Mouse (Mus musculus): ENCODE measurements around the gene Kcnma1. TPM values are rescaled to one million over a fixed set of nuclear protein-coding genes. Genes with fewer than 3 reads are reported as not detected.

Gene Kcnma1
- polyA plus RNA-seq, 1 experiment from 2014 or later = 2.1 TPM

DNA sequence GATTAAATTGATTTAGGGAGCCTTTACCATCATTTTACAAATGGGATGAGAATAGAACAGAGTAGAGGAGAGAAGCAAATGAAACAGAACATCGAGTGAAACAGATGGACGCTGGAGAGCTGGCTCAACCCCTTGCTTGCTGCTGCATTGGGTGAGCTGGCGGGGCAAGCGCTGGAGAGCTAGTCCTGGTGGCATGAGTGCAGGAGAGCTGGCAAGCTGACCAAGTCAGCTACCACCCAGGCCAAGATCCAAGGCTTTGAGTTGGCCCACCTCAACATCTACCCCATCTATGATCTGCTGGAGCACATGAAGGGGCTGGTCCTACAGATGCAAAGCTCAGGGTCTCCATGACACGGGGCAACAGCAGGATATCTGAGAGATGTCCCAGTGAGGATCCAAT lies 301.4 kb downstream of the Kcnma1 start:
- 86% methylated on average over 5 of the region's 5 CpGs for WGBS
- no peak for DNase-seq (ENCODE audit: low spot score)
- no peaks in the 10 kb centered on the region for H3K9me3 ChIP-seq (replicated peaks; ENCODE audit: low read length)
- H3K4me2 ChIP-seq (ENCODE audit: low read length) = no peak overlapping the region
- no peak overlapping the region for H3K4me3 ChIP-seq (replicated peaks; ENCODE audit: low read depth, low read length)
- no peak for TF ChIP-seq CTCF (IDR thresholded peaks at IDR 0.05; ENCODE audit: low read depth)
- H3K4me1 ChIP-seq (replicated peaks; ENCODE audit: insufficient read depth, low read length) = no peaks in the 10 kb centered on the region; the same call in 1 of the 2 replicates
- no peaks in the 10 kb centered on the region for H3K36me3 ChIP-seq (ENCODE audit: insufficient read depth, low read length)
- H3K27ac ChIP-seq = no peak overlapping the region
- no peaks in the 10 kb centered on the region for H3K27me3 ChIP-seq (ENCODE audit: insufficient read depth, low read length)
- ATAC-seq (replicated peaks; ENCODE audit: low FRiP score, low read depth) = no peak
- H3K9ac ChIP-seq (ENCODE audit: low read depth, low read length) = no peak overlapping the region

DNA sequence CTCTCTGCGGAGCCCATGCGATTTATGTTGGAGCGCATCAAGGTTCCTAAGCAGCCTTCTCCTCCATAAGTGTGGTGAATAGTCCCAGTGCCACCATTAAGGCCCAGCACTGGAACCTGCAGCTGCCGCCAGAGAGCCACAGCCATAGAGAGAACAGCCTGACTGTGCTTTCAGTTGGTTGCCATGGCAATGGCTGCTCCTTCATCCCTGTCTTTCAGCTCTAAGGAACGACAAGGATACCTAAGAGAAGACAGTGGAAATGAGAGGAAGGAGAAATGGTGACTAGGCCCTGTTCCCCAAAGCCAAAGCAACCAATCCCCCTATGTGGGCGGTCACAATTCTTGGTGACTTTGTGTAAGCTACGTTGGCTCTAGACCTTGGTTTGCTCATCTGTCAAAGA lies 303.3 kb downstream of the Kcnma1 start:
- H3K4me3 ChIP-seq (replicated peaks; ENCODE audit: low read depth, low read length) = no peak overlapping the region
- no peak overlapping the region for H3K4me2 ChIP-seq (ENCODE audit: low read length)
- H3K27ac ChIP-seq = no peak overlapping the region
- no peak for TF ChIP-seq CTCF (IDR thresholded peaks at IDR 0.05; ENCODE audit: low read depth)
- H3K4me1 ChIP-seq (replicated peaks; ENCODE audit: insufficient read depth, low read length) = no peaks in the 10 kb centered on the region; the same call in 1 of the 2 replicates
- no peaks in the 10 kb centered on the region for H3K27me3 ChIP-seq (ENCODE audit: insufficient read depth, low read length)
- no peak for DNase-seq (ENCODE audit: low spot score)
- 80% methylated on average over 7 of the region's 7 CpGs for WGBS
- H3K9me3 ChIP-seq (replicated peaks; ENCODE audit: low read length) = no peaks in the 10 kb centered on the region
- ATAC-seq (replicated peaks; ENCODE audit: low FRiP score, low read depth) = no peak
- no peaks in the 10 kb centered on the region for H3K36me3 ChIP-seq (ENCODE audit: insufficient read depth, low read length)
- no peak overlapping the region for H3K9ac ChIP-seq (ENCODE audit: low read depth, low read length)

DNA sequence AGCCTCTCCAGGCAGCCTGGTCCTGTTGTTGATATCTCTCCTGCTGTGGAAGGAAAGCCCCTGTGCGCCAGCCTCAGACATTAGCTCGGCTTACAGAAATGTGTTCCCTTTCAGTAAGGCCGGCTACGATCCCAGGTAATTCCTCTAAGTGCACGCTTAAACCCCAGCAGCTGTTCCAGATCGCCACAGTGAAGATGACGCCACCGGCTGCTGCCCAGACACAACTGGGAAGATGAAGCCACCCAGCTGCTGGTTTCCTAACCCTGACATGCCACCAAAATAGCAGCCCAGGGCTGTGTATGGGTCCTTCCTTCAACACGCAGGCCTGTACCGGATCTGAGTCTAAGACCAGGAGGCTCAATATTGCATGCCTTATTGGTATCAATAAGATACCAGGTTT lies 307.5 kb downstream of the Kcnma1 start:
- no peaks in the 10 kb centered on the region for H3K9me3 ChIP-seq (replicated peaks; ENCODE audit: low read length)
- no peak overlapping the region for H3K27ac ChIP-seq
- peak; percentile 21 for DNase-seq (ENCODE audit: low spot score)
- no peak overlapping the region for H3K9ac ChIP-seq (ENCODE audit: low read depth, low read length)
- H3K27me3 ChIP-seq (ENCODE audit: insufficient read depth, low read length) = no peaks in the 10 kb centered on the region
- H3K4me2 ChIP-seq (ENCODE audit: low read length) = no peak overlapping the region
- no peak for TF ChIP-seq CTCF (IDR thresholded peaks at IDR 0.05; ENCODE audit: low read depth)
- no peak overlapping the region for H3K4me3 ChIP-seq (replicated peaks; ENCODE audit: low read depth, low read length)
- H3K4me1 ChIP-seq (replicated peaks; ENCODE audit: insufficient read depth, low read length) = no peaks in the 10 kb centered on the region
- H3K36me3 ChIP-seq (ENCODE audit: insufficient read depth, low read length) = no peaks in the 10 kb centered on the region
- no peak for ATAC-seq (replicated peaks; ENCODE audit: low FRiP score, low read depth)
- 55% methylated on average over 10 of the region's 10 CpGs for WGBS

DNA sequence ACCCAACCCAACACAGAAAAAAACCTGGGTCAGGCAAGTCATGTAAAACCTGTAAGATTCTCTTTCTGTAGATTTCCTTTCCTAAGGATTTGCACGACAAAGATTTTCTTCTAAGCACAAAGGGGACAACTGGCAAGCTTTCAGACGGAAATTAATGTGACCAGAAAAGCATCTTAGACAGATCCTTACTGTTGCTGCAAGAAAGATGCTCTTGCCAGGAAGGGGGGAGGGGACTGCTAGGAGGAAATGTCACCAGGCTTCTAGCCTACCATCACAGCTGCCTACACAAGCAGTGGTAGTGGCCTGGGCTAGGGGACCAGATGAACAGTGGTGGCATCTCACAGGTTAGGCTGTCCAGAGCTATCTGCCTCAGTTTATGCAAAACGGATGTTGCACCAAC lies 308.6 kb downstream of the Kcnma1 start:
- DNase-seq (ENCODE audit: low spot score) = peak; percentile 38
- ATAC-seq (replicated peaks; ENCODE audit: low FRiP score, low read depth) = no peak
- Histone ChIP-seq H3K9ac (ENCODE audit: low read depth, low read length) (no peak overlapping the region), H3K4me2 (ENCODE audit: low read length) (no peak overlapping the region), H3K27ac (no peak overlapping the region), H3K36me3 (ENCODE audit: insufficient read depth, low read length) (no peaks in the 10 kb centered on the region), H3K4me3 (replicated peaks; ENCODE audit: low read depth, low read length) (no peak overlapping the region), H3K9me3 (replicated peaks; ENCODE audit: low read length) (no peaks in the 10 kb centered on the region), H3K27me3 (ENCODE audit: insufficient read depth, low read length) (no peaks in the 10 kb centered on the region), H3K4me1 (replicated peaks; ENCODE audit: insufficient read depth, low read length) (no peaks in the 10 kb centered on the region)
- 63% methylated on average over 3 of the region's 3 CpGs for WGBS
- no peak for TF ChIP-seq CTCF (IDR thresholded peaks at IDR 0.05; ENCODE audit: low read depth)

DNA sequence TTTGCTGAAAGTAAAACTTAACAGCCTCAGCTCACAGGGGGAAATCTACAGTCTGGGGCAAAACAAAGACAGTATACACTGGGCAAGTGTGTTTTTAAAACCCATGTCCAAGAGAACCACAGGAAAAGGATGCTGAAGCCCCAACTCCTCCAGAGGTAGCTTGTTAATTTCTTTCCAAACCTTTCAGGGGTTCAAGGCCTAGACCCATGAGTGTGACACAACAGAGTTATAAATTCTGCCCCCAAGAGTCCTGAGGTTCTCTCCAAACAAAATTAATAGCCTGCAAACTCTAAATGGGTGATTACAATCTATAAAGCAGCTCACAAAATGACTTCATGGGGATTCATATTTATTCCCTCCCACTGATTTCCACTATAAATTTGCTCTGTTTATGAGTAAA lies 310.0 kb downstream of the Kcnma1 start:
- H3K4me3 ChIP-seq (replicated peaks; ENCODE audit: low read depth, low read length) = no peak overlapping the region
- DNase-seq (ENCODE audit: low spot score) = peak; percentile 40
- no peaks in the 10 kb centered on the region for H3K9me3 ChIP-seq (replicated peaks; ENCODE audit: low read length)
- H3K4me1 ChIP-seq (replicated peaks; ENCODE audit: insufficient read depth, low read length) = no peaks in the 10 kb centered on the region
- no peak overlapping the region for H3K27ac ChIP-seq
- TF ChIP-seq CTCF (IDR thresholded peaks at IDR 0.05; ENCODE audit: low read depth) = no peak
- ATAC-seq (replicated peaks; ENCODE audit: low FRiP score, low read depth) = no peak
- H3K4me2 ChIP-seq (ENCODE audit: low read length) = no peak overlapping the region
- no peaks in the 10 kb centered on the region for H3K36me3 ChIP-seq (ENCODE audit: insufficient read depth, low read length)
- H3K27me3 ChIP-seq (ENCODE audit: insufficient read depth, low read length) = no peaks in the 10 kb centered on the region
- no peak overlapping the region for H3K9ac ChIP-seq (ENCODE audit: low read depth, low read length)

DNA sequence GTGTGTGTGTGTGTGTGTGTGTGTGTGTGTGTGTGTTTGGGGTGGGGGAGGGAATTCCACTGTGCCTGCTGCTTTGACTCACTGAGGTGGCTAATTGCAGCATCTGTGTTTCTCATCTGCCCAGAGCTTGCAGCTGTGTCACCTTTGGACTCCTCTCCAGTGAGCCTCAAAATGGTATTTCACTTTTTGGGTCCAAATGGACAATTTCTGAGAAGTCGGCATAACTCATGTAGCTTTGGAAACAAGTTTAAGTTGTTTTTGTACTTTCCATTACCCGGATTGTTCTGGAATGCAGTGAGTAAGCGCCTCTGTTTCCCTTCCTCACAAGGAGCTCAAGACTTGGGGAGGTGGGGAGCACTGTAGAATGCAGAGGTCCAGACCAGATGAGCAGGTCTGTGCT lies 317.9 kb downstream of the Kcnma1 start:
- no peak overlapping the region for H3K27ac ChIP-seq
- no peaks in the 10 kb centered on the region for H3K9me3 ChIP-seq (replicated peaks; ENCODE audit: low read length)
- DNase-seq (ENCODE audit: low spot score) = no peak
- H3K36me3 ChIP-seq (ENCODE audit: insufficient read depth, low read length) = no peaks in the 10 kb centered on the region
- H3K27me3 ChIP-seq (ENCODE audit: insufficient read depth, low read length) = no peaks in the 10 kb centered on the region
- no peak for TF ChIP-seq CTCF (IDR thresholded peaks at IDR 0.05; ENCODE audit: low read depth)
- H3K4me2 ChIP-seq (ENCODE audit: low read length) = no peak overlapping the region
- no peak for ATAC-seq (replicated peaks; ENCODE audit: low FRiP score, low read depth)
- H3K9ac ChIP-seq (ENCODE audit: low read depth, low read length) = no peak overlapping the region
- H3K4me3 ChIP-seq (replicated peaks; ENCODE audit: low read depth, low read length) = no peak overlapping the region
- 56% methylated on average over 3 of the region's 3 CpGs for WGBS
- H3K4me1 ChIP-seq (replicated peaks; ENCODE audit: insufficient read depth, low read length) = no peaks in the 10 kb centered on the region

DNA sequence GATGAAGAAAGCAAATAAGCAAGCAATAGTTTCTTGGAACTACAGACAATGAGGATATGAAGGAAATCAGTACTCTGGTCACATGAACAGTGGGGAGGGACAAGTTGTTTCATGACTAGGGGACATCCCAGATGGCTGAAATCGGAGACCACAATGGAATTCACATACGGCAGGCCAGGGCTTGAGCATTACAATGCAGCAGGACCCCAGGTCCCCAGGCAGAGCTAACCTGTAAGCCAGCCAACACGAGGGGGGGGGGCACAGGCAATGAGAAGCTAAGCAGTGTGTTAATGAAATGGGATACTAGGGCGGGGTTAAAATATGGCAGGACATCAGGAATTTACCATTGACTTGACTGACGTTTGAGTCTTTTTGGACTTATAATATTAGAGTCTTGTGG lies 324.6 kb downstream of the Kcnma1 start:
- H3K4me3 ChIP-seq (replicated peaks; ENCODE audit: low read depth, low read length) = no peak overlapping the region
- DNase-seq (ENCODE audit: low spot score) (peak; percentile 51), ATAC-seq (replicated peaks; ENCODE audit: low FRiP score, low read depth) (no peak)
- no peak for TF ChIP-seq CTCF (IDR thresholded peaks at IDR 0.05; ENCODE audit: low read depth)
- H3K9ac ChIP-seq (ENCODE audit: low read depth, low read length) = no peak overlapping the region
- no peaks in the 10 kb centered on the region for H3K9me3 ChIP-seq (replicated peaks; ENCODE audit: low read length)
- no peak overlapping the region for H3K4me2 ChIP-seq (ENCODE audit: low read length)
- WGBS = 38% methylated on average over 5 of the region's 5 CpGs
- no peaks in the 10 kb centered on the region for H3K36me3 ChIP-seq (ENCODE audit: insufficient read depth, low read length)
- H3K27ac ChIP-seq = no peak overlapping the region
- no peaks in the 10 kb centered on the region for H3K4me1 ChIP-seq (replicated peaks; ENCODE audit: insufficient read depth, low read length)
- no peaks in the 10 kb centered on the region for H3K27me3 ChIP-seq (ENCODE audit: insufficient read depth, low read length)
